Mouse (Mus musculus) ZHBTc4 (cell line): ENCODE data around the gene Kiss1r.

Experiments
- DNase-seq: peaks from one replicate; pipeline ENCODE4 v3.0.0-alpha.2; 2011; ENCODE audit warnings: low read depth, low spot score

Kiss1r gene

GRCm38 (mm10) chr10:79924998-79925784 lies 8.4 kb downstream of the Kiss1r start:
- peak; percentile 92 for DNase-seq

- DNase-seq, result no peak
Measured at GRCm38 (mm10) chr10:79925785-79926490, 9.2 kb downstream of the Kiss1r start.

- DNase-seq, result peak; percentile 97
Measured at GRCm38 (mm10) chr10:79926491-79927323, 9.9 kb downstream of the Kiss1r start, which contains the start of gene Arid3a. Gene Arid3a (plus strand): TSS chr10:79927043.

- DNase-seq, result peak; percentile 51
Measured at GRCm38 (mm10) chr10:79927324-79928029, 10.7 kb downstream of the Kiss1r start.

- no peak for DNase-seq
Measured at GRCm38 (mm10) chr10:79928030-79928694, 11.4 kb downstream of the Kiss1r start.

GRCm38 (mm10) chr10:79928907-79929701 lies 12.3 kb downstream of the Kiss1r start:
- no peak for DNase-seq

GRCm38 (mm10) chr10:79929967-79930825 lies 13.4 kb downstream of the Kiss1r start:
- no peak for DNase-seq

- no peak for DNase-seq
Measured at GRCm38 (mm10) chr10:79930826-79931186, 14.0 kb downstream of the Kiss1r start.

GRCm38 (mm10) chr10:79931797-79932196 lies 15.0 kb downstream of the Kiss1r start:
- no peak for DNase-seq

GRCm38 (mm10) chr10:79932736-79933135 lies 16.0 kb downstream of the Kiss1r start:
- no peak for DNase-seq

- DNase-seq, result no peak
Measured at GRCm38 (mm10) chr10:79933145-79933679, 16.4 kb downstream of the Kiss1r start.

- no peak for DNase-seq
Measured at GRCm38 (mm10) chr10:79933861-79934260, 17.1 kb downstream of the Kiss1r start.

- DNase-seq, result no peak
Measured at GRCm38 (mm10) chr10:79934272-79934721, 17.5 kb downstream of the Kiss1r start.

GRCm38 (mm10) chr10:79934794-79935569 lies 18.2 kb downstream of the Kiss1r start:
- no peak for DNase-seq

- no peak for DNase-seq
Measured at GRCm38 (mm10) chr10:79936284-79936910, 19.6 kb downstream of the Kiss1r start.

- no peak for DNase-seq
Measured at GRCm38 (mm10) chr10:79936911-79937441, 20.2 kb downstream of the Kiss1r start.
